Mouse (Mus musculus) right cerebral cortex, postnatal 4 days (tissue): ENCODE measurements around the gene Zmiz1.

Experiments
- DNase-seq: peaks from one replicate; pipeline ENCODE4 v3.0.0-alpha.2; 2022

Zmiz1 gene

DNA sequence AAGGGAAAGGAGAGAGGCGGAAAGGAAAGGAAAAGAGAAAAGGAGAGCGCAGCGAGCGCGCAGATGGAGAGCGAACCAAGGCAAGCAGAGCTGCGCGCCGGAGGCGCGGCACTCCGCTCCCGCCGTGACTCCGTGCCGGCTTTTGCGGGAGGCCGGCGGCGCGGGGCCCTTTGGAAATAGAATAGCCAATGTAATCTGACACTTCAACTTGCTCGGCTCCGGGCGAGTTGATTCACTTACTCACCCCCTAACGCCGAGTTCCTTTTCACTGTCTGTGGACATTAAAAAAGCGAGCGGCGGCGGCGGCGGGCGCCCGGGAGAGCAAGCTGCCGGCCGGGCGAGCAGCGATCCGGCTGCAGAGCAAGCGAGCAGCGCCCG is at the start of gene Zmiz1:
TSS of gene Zmiz1 (plus strand) at position 170 of the 378 bp plus-strand sequence.
- DNase-seq = peak; percentile 82

DNA sequence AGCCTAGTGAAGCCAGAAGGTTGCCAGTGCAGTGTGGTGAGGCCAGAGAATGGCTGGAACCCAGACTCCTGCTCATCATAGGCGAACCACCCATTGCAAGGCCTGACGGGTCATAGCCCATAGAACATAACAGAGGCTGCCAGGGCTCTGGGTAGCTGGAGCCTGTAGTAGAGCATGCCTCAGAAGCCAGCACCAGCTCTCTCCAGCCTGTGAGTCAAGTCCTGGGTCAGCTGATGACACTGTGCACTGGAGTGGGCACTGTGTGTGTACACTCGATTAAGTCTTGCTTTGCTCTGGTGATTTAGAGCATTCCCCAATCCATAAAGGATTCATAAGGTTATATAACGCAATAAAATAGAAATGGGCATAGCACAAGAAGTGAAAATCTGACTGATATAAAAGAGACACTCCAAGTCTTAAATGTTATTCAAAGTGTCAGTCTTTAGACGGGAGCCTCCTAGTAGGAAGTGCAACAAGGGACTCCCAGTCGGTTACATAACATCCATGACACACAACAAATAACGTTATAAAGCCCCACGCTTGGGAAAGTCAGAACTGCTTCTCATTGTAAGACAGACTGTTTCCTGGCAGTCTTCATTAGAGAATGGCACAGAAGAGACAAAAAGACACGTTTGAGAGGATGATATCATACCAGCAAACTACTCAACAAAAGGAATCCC is 47.0 kb upstream of the Zmiz1 start:
- DNase-seq = no peak

DNA sequence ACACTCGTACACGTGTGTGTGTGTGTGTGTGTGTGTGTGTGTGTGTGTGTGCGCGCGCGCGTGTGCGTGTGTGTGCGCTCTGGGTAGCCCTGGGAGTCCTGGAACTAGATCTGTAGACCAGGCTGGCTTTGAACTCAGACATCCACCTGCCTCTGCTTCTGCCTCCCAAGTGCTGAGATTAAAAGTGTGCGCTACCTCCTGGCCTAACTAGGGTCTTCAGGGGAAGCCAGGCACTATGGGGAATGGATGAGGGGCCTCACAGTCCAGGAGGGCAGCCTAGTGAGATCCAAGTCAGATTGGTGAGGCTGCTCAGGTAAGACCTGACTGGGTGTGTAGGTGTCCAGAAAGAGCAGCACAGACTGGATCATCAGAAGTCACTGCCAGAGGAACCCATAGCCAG is 46.2 kb upstream of the Zmiz1 start:
- DNase-seq = no peak

DNA sequence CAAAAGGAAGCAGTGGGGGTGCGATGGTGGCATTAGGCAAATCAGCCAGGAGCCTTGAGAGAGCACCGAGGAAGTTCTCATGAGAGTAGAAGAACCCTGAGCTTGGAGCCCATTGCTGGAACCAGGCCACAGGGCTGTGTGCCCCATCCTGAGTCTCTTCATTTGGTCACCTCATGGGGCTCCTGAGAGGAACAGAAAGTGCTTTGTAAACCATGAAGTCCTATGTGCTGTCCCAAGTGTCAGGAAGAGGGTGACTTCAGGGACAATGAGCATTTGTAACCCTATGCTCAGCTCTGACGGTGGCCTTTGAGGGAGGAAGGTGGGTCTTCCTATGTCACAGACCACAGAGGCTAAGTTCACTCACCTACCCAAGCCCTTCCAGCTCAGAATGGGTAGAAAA is 45.5 kb upstream of the Zmiz1 start:
- DNase-seq = no peak

DNA sequence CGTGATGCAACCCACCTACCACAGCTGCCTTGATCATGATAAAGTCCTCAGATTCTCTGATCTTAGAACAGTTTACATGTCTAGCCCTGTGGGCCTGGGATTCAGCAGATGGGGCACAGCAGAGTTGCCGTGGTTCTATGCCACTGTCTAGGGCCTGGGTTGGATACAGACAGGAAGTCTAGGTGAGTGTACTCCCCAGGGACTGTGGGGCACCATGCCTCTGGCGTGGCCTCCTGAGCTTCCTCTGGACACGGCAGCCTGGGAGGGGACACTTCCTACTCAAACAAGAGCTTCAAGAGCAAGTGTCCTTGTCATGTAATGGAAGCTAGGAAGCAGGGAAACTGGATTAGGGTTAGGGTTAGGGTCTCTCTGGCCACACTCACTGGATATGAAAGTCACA is 44.9 kb upstream of the Zmiz1 start:
- DNase-seq = no peak

DNA sequence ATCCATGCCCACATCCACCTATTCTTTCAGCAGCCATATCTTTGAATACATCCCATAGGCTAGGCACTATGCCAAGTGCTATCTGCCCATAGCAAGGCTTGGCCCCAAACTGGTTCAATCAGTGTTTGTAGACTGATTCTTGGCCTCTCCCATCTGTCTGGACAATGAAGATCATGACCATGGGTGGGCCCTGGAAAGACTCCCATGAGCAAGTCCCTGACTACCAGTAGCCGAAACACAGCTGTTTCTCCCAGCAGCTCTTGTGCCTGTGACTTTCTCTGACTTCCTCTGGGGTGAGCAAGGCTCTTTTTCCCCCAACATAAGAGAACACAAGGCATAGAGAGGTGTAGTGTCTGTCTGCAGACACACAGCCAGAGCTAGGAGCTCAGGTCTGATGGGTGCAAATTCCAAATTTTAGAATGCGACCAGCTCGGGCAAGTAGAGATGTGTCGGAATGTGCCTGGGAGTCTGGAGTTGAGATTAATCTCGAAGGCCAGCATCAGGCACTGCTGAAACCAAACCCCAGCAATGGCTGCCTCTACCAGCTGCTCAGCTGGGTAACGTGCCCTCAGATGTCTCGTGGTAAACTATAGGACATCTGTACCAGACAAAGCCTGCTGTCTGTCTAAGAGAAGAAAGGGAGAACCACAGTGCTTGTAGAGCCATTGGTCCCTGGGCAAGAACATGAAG is 38.8 kb upstream of the Zmiz1 start:
- no peak for DNase-seq

DNA sequence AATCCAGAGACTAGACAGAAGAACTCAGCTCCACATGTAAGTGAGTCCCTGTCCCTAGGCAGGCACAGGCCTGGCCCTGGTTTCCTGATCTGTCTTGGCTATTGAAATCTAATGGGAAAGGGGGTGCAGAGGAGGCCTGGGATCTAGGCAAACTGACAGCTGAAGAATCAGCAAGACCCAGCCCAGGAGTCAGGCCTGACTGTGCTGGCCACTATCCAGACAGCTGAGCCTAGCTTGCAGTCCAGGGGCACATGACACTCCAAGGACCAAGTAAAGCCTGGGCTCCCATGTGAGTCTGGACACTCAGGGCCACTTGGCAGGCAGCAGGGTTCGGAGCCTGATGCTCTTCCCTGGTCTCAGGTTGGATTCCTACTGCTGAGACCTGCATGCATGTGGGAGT is 38.0 kb upstream of the Zmiz1 start:
- DNase-seq = no peak

DNA sequence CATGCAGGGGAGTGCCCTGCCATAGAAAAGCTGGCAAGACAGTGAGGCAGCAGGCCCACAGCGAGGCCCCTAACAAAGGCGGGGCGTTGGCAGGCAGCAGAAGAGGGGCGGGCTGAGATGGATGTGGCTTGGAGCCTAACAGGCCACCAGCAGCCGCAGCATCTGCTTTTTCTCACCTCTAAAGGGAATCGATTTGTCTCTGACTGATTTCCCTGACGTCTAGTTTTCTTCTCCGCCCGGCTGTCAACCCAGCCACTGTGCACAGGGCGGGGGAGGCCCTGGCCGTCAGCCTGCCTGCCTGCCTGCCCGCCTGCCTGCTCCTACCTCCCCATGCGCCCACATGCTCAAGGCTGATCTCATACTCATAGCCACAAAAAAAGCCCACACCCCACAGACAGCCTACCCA is 37.4 kb upstream of the Zmiz1 start:
- DNase-seq = peak; percentile 45

DNA sequence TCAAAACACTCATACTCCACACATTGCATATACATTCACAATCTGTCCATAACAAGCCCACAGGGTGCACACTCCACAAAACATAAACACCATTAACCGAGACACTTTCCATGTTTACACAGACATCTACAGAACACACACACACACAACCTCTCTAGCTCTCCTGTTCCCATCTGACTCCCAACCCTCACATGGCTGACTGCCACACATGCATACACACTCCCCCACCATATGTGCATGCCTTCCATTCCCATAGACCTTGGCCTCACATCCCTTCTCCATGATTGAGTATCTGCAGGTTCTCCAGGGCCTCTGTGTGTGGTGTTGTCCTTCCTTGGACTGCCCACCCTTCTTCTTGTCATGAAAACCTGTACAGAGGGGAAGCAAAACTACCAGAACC is 36.0 kb upstream of the Zmiz1 start:
- no peak for DNase-seq

DNA sequence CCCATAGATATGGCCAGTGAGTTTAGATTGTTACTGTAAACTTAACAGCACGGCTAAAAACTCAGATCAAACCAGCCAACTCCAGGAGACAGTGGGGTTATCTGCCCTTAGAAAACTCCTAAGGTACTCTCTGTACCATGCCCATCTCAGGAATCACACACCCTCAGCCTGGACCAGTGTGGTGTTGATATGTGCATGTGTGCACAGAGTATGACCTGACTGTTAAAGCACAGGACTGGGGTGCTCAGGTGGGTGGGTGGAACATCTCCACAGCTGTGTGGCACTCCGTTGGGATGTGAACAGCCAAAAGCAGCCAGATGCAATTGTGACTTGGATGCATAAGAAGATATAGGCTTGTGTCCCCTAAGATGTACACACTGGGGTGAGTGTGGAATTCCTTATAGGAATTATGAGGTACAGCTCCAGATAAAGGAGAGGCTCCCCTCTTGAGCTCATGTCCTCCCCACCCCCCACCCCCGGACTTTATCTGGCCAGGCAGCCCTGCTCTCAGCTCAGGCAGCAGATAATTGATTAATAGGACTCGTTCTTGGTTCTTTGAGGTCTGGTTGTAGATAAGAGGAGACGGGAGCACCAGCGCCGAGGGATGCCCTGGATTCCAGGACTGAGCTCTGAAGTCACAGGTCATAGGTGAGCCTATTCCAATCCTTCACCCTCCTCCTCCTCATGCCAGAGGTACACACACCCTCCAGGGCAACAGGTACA is 35.1 kb upstream of the Zmiz1 start:
- DNase-seq = no peak

DNA sequence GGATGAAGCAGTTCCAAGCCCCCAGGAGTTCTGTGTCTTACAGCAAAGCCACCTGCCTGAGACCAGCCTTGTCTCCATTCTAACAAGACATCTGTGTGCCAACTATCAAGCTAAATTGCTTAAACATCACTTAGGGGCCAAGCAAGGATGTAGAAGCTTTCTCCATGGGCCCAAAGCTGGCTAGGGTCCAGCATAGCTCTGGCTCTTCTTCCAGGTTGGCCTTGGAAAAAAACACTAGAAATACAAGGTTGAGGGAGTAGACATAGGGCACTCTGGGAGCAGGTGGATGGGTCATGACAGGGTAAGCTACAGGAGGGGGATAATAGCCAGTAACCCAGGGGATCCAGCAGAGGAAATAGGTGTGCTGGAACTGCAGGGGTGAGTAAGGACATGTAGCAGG is 20.7 kb upstream of the Zmiz1 start:
- no peak for DNase-seq

DNA sequence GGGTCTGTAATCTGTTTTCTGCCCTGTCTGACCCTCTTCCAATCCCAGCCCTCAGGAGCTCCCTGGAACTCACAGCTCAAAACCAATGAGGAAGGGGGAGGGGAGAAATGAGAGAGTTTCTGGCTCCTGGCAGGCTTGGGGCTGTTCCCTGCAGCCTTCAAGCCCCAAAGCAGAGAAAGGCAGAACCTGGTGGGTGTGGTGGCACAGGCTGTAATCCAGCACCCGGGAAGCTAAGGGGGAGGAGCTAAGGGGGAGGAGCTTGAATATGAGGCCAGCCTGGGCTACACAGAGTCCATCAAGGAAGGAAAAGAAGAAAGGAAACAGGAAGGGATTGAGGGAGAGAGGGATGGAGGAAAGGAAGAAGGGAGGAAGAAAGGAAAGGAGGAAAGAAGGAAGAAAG is 18.9 kb upstream of the Zmiz1 start:
- DNase-seq = no peak

DNA sequence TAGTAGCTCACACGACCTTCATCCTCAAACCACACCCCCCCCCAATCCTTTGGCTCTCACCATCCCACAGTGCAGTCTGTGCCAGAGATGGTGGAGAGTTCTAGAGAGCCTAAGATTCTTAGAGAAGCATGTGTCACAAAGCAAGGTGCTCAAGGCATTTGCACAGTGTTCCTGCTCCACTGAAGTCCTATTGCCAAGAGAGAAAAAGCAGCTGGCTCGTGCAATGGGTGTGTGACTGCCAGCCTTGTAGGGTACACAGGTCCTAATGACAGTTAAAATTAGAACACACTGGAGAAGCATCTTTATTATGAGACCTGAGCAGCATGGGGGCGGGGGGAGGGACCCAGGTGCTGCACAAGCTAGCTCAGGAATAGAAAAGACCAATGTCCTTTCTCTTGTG is 18.2 kb upstream of the Zmiz1 start:
- no peak for DNase-seq

DNA sequence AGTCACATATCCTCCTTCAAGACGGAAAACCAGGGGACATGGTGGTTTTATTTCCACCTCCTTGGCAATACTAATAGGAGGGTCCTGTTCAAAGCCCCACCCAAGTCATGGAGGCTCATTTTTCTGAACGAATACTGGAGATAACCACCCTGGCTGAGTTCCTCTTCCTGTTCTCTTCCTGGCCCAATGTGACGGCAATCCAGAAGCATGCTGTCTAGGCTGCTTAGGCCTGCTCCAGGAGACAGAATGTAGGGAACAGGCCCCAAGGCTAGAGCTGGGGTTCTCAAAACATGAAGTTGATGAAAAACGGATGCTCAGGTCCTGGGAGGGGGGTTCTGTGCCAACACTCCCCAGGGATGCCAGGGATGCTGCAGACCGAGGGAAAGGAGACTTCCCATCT is 17.5 kb upstream of the Zmiz1 start:
- DNase-seq = no peak

DNA sequence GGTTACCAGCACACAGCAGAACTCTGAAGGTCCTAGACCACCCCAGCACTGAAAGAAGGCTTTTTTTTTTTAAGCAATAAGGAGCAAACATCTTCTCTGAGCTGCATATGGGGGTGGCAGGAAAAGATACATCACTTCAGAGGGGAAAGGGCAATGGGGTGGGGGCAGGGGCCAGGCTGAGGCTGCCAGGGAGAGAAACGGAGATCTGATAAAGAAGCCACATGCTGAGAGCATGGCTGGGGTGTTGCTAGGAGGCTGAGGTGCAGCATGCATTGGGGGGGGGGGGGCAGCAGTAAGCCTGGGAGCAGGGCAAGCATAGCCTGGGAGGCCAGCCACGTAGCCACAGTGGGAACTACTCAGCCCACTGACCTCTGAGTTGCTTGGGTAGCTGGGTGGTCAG is 16.3 kb upstream of the Zmiz1 start:
- DNase-seq = no peak

DNA sequence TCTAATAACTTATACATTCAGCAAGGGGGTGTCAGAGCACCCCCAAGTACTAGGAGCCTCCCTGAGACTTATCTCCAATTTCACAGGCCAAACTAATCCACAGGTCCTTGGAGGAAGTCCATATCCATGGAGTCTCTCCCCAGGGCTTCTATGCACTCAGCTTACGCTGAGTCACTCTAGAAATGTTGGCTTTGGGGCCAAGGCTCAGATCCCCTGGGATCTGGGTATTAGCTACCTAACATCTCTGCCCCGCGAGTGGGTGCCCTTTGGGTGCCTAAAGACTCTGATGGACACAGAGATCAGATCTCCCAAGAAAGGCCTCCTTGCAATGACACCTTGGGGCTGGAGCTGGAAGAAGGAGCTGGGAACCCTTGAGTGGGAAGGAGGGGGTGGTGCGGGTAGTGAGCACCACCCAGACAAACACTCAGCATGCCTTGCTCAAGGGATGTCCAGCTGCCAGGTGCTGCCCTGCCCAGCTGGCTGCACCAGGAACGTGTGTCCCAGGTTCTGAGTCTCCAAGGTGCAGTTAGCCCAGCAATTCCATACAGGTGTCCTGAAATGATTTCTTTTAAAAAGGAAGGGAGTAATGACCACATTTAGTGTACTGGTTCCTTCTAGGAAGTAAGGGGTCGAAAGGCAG is 11.7 kb upstream of the Zmiz1 start:
- no peak for DNase-seq

DNA sequence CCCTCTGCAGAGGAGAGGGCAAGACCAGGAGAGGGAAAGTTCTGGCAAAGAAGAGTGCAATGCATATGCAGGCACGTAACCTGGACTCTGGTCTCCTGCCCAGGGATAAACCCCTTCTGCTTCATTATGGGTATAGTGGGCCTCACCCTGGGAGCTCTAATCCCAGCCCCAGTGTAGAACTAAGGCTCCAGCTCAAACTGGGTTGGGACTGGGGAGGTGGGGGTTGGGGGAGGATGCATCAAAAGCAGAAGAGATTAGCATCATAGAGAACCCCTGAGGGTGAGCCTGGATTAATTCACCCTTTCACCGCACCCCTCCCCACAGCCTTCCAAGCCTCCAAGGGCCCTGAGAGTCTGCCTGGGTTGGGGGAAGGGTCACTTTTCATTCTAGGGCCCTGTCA is 10.5 kb upstream of the Zmiz1 start:
- no peak for DNase-seq

DNA sequence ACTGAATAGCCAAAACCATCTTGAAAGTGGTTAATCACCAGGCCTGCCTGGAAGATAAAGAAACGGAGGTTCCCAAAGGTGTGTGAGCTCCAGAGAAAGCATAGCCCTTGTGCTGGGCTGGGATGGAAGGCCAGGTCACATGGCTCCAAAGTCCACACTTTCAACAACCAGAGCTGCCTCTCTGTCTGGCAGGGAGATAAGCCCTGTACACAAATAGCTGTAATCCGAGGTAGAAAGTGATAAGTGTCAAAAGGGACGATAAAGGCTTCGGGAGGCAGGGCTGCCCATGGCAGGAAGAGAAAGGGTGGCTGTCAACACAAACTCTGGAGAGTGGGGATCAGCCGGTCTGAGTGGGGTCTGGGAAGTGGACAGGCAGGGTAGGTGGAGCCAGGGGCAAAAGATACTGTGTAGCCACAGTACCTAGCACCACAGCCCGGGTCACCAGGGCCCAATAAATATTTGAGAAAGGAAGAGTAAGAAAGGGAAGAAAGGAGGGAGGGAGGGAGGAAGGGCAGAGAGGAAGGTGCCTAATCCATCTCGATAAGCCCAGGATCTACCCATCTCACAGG is 7.8 kb upstream of the Zmiz1 start:
- DNase-seq = no peak

DNA sequence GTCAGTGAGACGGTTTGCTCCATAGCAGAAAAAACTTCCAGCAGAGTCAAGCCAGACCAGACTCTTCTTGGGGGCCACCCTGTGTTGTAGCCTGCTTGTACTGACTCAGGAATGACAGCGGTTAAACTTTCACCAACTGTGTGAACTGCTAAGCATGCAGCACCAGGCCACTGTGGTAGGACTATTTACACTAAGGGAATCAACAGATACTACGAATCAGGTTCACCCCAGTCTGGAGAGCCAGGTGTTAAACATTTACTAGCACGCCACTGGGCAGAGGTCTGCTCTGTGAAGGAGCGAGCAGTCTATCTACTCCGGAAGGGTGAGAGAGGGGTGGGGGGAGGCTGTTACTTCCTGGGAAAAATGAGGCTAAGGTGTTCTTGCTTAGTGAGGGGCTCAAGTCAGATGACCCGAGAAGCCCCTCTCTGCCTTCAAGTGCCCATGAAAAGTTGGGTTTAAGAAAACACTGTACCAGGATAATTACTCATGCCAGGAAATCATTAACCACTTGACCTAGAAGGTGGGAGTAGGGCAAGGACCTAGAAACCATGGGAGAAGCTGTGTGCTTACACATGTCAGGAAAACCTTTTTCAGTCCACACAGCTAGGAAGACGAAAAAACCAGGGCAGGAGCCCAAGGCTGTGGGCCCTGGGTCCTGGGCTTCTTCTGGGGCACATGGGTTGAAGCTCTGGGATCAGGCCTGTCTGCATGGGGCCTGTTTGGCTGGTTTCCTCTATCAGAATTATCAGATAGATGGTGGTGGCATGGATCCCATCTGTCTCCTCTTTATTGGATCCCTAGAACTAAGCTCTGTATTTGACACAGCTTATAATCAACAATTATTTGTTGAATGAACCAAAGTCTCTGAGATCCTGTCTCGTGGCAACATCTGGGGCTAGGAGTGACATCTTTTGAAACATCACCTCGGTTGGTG is 7.0 kb upstream of the Zmiz1 start:
- DNase-seq = no peak

DNA sequence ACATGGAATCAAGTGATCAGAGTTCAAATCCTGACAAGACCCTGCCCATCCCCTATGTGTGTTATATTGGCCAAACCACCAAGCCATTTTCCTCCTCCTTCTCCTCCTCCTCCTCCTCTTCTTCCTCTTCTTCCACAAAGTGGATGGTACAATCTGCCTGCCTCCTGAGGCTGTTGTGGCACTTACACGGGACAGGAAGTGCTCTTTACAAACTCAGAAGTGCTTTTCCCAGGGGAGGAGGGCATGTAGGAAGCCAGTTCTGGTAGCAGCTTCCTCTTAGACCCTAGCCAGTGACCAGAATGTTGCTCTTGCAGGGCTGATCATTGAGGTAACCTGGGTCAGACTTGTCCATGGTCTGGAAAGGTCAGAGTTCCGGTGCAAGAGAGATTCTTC is 6.4 kb upstream of the Zmiz1 start:
- DNase-seq = no peak

DNA sequence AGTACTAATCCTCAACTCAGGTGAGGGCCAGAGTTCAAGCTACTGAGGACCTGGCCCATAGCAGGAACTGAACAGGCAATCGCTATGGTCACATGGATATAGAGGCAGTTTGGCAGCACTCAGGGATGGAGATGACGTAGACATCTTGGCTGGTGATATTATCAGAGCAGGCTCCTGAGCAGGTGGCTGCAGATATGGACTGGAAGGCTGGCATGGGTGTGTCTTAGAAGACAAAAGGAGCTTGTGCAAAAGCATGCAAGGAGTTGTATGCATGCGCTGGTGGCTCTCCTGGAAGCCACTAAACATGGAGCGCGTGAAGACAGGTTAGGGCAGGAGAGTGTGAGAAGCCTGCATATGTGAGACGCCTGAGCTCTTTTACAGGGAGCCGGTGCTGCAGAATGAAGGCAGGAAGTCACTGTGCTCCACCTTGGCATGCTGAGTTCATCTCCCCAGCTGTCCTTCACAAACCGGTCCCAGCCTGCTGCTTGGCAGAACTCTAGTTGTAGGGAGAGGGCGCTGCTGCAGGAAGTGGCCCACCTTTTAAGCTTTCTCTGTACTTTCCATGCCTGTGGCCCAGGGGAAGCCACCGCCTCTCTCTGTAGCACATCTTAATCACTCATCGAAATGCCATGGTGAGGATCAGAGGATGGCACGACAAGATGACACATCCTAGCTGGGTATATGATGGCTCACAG is 4.8 kb upstream of the Zmiz1 start:
- DNase-seq = no peak
